Mouse (Mus musculus): ENCODE data around the gene Diaph2. TPM values are rescaled to one million over a fixed set of nuclear protein-coding genes. Genes with fewer than 3 reads are reported as not detected.

Diaph2 gene
- 10 to 100 TPM; 16.6 to 16.7 TPM for total RNA-seq (2021)

- DNase-seq = peak; percentile 82
Observed at GRCm38 (mm10) chrX:129749571-129750061, at the start of gene Diaph2. Diaph2 (plus strand) TSS chrX:129749742.

GRCm38 (mm10) chrX:129701634-129702312 is 47.8 kb upstream of the Diaph2 start:
- DNase-seq = no peak

DNA sequence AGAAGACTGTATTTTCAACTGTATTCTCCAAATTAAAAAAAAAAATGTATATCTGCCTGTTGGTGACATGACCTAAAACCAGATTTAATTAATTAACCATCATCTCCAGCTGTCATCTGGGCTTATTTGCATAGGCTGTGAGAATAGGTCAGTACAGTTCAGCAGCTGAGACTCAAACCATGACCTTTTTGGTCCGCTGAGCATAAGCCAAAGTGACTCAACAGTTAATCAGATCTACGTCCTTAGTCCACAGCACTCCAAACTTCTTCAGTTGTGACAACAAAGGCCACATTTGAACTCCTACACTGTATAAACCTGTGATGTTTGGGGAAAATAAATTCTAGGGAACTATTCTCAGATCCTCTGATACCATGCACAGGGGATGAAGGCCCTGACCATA is 39.9 kb upstream of the Diaph2 start:
- DNase-seq = no peak

- DNase-seq = no peak
Observed at GRCm38 (mm10) chrX:129728717-129729220, 20.8 kb upstream of the Diaph2 start.

DNA sequence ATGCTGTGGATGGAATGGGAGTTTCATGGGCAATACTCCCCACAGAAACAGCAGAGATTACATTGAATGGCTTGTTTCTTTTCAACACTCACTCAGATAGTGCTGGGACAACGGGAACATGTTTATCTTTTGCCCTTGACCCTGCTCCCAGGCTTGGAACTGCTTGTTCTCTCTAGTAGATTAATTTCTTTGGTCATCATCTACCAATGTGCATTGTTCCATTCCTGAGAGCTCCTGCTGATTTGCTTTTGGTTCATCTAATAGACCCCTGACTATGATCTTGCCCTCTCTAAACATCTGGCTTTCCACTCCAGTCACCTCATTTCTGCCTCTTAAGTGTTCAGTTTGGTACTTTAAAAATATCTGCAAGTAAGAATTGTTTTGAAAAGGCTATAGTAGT is 13.0 kb upstream of the Diaph2 start:
- no peak for DNase-seq

DNA sequence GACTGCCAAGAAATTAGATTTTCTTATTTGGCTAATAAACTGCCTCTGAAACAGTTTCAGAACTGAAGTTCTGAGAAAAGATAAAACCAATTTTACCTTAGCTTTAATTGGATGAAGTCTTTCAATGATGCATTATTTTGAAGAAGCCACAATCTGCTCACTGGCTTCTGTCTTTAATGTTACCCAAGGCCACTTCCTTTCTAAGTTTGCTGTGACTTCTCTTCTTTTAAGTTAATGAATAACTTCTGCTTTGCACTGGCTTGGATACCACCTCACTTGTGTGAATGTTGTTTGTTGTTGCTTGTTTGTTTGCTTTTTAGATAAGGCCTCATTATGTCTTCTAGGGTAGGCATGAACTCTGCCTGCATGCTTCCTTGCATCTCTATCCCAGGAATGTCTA is 10.3 kb upstream of the Diaph2 start:
- DNase-seq = no peak

DNA sequence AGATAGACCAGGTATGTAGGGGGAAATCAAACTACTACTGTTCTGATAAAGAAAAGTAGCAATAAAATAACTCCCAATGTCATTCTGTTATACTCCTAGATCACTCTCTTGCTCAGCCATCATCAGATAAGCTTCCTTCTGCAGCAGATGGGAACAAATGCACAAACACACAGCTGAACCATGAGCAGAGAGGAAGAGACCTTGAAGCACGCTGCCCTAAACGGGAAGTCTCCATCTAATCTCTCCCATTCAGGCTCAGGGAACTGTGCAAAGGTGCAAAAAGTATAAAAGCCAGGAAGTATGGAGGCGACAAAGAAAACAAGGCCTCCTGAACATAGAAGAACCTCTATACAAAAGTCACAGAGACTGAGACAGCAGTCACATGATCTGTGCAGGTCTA is 6.6 kb upstream of the Diaph2 start:
- no peak for DNase-seq

- no peak for DNase-seq
Observed at GRCm38 (mm10) chrX:129745976-129746375, 3.6 kb upstream of the Diaph2 start.

GRCm38 (mm10) chrX:129749102-129749501 is 440 bp upstream of the Diaph2 start:
- no peak for DNase-seq

GRCm38 (mm10) chrX:129750094-129750569 is 590 bp downstream of the Diaph2 start:
- no peak for DNase-seq

- no peak for DNase-seq
Observed at GRCm38 (mm10) chrX:129750606-129751005, 1.1 kb downstream of the Diaph2 start.

DNA sequence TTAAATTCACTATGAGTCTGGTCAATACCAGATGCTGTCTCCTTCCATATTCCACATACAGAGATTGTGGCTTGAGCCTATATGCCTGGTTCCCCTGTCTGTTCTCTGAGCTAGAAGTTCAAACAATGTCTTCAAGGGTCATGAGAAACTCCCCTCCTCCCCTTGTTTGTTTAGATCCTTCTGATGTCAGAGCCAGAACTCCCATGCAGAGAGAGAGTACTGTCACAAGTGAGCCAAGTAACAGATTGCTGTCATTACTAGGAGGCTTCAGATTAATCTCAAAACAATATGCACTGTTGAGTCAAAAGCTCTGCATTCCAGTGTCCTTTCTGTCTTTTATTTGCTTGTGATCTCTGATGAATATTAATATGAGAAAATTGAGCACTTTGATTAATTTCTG is 7.1 kb downstream of the Diaph2 start:
- no peak for DNase-seq

- no peak for DNase-seq
Observed at GRCm38 (mm10) chrX:129762649-129763048, 13.1 kb downstream of the Diaph2 start.

DNA sequence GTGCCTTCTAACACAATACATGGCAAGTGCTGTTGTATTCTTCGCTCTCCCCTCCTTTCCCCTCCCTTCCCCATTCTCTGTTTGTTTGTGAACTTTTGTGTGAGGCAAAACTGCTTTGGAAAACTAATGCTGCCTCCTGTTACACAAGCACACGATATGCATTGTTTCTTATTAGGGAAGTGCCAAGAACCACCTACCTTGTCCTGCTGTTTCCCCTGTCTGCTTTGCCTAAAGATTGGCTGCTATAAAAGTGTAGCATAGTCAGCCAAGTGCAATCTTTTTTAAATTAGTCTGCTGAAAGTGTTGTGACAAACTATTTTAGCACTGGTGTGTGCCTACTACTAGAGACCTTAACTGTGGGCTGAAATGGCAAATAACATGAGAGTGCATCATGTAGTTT is 15.8 kb downstream of the Diaph2 start:
- no peak for DNase-seq

- DNase-seq = no peak
Observed at GRCm38 (mm10) chrX:129766811-129767210, 17.3 kb downstream of the Diaph2 start.

DNA sequence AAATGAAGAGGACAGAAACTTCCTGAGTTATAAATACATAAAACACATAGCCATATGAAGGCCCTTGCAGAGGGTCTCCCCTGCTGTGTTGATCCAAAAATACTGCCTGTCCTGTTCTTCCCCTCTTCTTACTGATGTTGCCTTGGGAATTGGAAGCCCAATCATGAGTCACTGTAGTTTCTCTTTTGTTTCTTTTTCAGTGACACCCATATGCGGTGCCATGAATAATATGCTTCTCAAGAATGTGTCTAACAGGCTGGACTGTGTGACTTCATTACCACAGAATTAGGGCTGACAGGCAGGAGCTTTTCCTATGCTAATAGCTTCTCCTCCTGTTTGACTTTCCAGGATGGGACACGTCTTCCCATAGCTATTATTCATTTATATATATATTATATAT is 21.1 kb downstream of the Diaph2 start:
- DNase-seq = no peak

GRCm38 (mm10) chrX:129773556-129774255 is 24.2 kb downstream of the Diaph2 start:
- DNase-seq = no peak

GRCm38 (mm10) chrX:129774478-129774877 is 24.9 kb downstream of the Diaph2 start:
- no peak for DNase-seq

DNA sequence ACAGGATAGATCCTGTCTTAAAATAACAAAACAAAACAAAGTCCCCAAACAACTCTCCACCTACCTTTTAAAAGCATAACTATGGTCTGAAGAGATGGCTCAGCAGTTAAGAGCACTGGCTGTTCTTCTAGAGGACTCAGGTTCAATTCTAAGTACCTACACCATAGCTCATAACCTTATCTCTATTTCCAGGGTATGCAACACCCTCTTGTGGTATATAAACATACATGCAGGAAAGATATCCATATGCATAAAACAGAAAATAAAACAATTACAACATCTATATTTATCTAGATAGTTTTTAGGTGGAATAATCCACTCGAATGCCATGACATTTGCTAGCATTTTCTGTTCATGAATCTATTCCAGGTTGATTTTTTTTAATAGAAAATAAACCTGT is 27.2 kb downstream of the Diaph2 start:
- no peak for DNase-seq

DNA sequence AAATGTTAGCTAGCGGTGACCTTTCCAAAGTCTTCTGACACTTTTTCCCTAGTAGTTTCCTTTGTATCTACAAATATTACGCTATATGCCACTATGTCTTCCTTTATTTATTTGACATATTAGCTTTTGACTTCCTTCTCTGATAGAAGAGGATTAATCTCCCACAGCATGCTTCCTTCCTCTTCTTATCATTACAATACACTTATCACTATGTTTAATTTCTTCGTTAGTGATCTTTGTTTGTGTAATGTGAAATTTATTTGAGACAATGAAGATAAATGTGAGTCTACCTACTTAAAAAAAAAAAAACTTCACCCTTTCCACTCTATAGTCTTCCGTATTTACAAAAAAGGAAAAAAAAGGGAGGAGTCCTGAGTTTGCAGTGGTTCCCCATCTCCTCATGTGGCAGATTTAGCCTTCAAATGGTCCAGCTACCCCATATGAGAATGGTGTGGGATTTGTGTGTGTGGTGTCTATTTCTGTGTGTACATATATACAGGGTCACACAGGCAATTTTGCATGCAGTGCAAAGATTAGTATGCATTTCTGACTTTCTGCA is 27.9 kb downstream of the Diaph2 start:
- DNase-seq = no peak

- DNase-seq = no peak
Observed at GRCm38 (mm10) chrX:129781844-129782243, 32.3 kb downstream of the Diaph2 start.

DNA sequence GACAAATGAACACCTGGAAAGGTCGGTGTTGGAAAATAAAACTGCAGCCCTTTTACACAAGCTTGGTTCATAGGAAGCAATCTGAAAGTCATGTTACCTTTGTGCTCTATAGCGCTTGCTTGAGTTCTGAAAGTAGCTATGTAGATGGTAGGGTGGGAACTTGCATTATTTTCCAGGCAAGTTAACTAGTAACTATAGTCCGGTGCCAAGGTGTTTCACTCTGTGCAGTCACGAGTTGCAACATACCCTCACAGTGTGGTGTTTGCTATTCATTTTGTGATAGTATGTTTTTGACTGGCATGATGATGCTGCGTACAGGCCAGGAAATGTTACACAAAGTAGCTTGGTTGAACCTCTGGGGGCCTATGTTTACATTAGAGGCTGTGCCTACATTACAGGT is 34.5 kb downstream of the Diaph2 start:
- no peak for DNase-seq

- DNase-seq = peak; percentile 14
Observed at GRCm38 (mm10) chrX:129799920-129800319, 50.4 kb downstream of the Diaph2 start.
